Mouse (Mus musculus): Measurements from ENCODE around the gene Abcb10. TPM values are rescaled to one million over a fixed set of nuclear protein-coding genes. Genes with fewer than 3 reads are reported as not detected.
"Not testable (repeated sequence)": the region's sequence is repeated elsewhere in the genome, so short reads cannot be mapped to it uniquely, and the experiment has no call there.

Abcb10 gene
- 10 to 100 TPM; 18.5 to 18.8 TPM for total RNA-seq (2021)

- DNase-seq: peak; percentile 75 to 83
Measured at GRCm38 (mm10) chr8:123982826-123983400, at the start of gene Abcb10. TSS of gene Abcb10 (minus strand) at chr8:123983122.

- DNase-seq: no peak
Measured at GRCm38 (mm10) chr8:124027831-124028230, 44.9 kb upstream of the Abcb10 start.

- not testable (repeated sequence) for DNase-seq
Measured at GRCm38 (mm10) chr8:124026265-124026664, 43.3 kb upstream of the Abcb10 start.

- DNase-seq: peak; percentile 93
Measured at GRCm38 (mm10) chr8:124021237-124022227, 38.6 kb upstream of the Abcb10 start, which contains the start of the genes Taf5l and Urb2. TSS of gene Taf5l (minus strand) at chr8:124021397. TSS of gene Urb2 (plus strand) at chr8:124021508.

- peak in 1 of 2 experiments; percentile 33 for DNase-seq
Measured at GRCm38 (mm10) chr8:124020439-124021236, 37.7 kb upstream of the Abcb10 start.

- no peak for DNase-seq
Measured at GRCm38 (mm10) chr8:124019782-124020181, 36.9 kb upstream of the Abcb10 start.

GRCm38 (mm10) chr8:124014751-124015150 lies 31.8 kb upstream of the Abcb10 start:
- DNase-seq: no peak

GRCm38 (mm10) chr8:124014299-124014698 lies 31.4 kb upstream of the Abcb10 start:
- DNase-seq: not testable (repeated sequence)

GRCm38 (mm10) chr8:124011989-124012586 lies 29.2 kb upstream of the Abcb10 start:
- DNase-seq: no peak

- no peak for DNase-seq
Measured at GRCm38 (mm10) chr8:124011580-124011979, 28.7 kb upstream of the Abcb10 start.

- no peak for DNase-seq
Measured at GRCm38 (mm10) chr8:124007829-124008228, 24.9 kb upstream of the Abcb10 start.

GRCm38 (mm10) chr8:124002546-124003108 lies 19.7 kb upstream of the Abcb10 start:
- no peak for DNase-seq

- DNase-seq: no peak
Measured at GRCm38 (mm10) chr8:123999568-123999967, 16.6 kb upstream of the Abcb10 start.

- no peak for DNase-seq
Measured at GRCm38 (mm10) chr8:123993997-123994396, 11.1 kb upstream of the Abcb10 start.

- DNase-seq: no peak
Measured at GRCm38 (mm10) chr8:123993597-123993996, 10.7 kb upstream of the Abcb10 start.

GRCm38 (mm10) chr8:123992587-123992986 lies 9.7 kb upstream of the Abcb10 start:
- DNase-seq: no peak

GRCm38 (mm10) chr8:123990277-123991049 lies 7.5 kb upstream of the Abcb10 start:
- no peak for DNase-seq

GRCm38 (mm10) chr8:123989128-123989527 lies 6.2 kb upstream of the Abcb10 start:
- DNase-seq: no peak

- no peak for DNase-seq
Measured at GRCm38 (mm10) chr8:123988605-123989038, 5.7 kb upstream of the Abcb10 start.

- DNase-seq: peak; percentile 24 to 30
Measured at GRCm38 (mm10) chr8:123982291-123982793, 580 bp downstream of the Abcb10 start.

GRCm38 (mm10) chr8:123981674-123982073 lies 1.2 kb downstream of the Abcb10 start:
- peak; percentile 42 to 48 for DNase-seq

Data from layer of hippocampus, postnatal 36 days (tissue).